Mouse (Mus musculus) midbrain, embryonic 14.5 days (tissue): ENCODE measurements around the gene Bmper. TPM values are rescaled to one million over a fixed set of nuclear protein-coding genes. Genes with fewer than 3 reads are reported as not detected.
A peak's percentile ranks its signal among the peaks of the same experiment; 100 is the strongest.

Experiments
- ATAC-seq: fragments of 200-750 bp; cut with Nextera tagmentation; 2 replicates; pipeline ENCODE4 v1.8.0; 2017; ENCODE audit warnings: moderate number of reproducible peaks, moderate library complexity; ENCODE audit not compliant: low FRiP score, low TSS enrichment
- DNase-seq: peaks from one replicate; pipeline ENCODE4 v3.0.0-alpha.2; 2015
- H3K27ac ChIP-seq: fragments of 300-500 bp; sonication (generic); replicated peaks from 2 replicates; pipeline ENCODE4 v1.5.1; 2014; ENCODE audit warnings: mild to moderate bottlenecking, low read depth, low read length, moderate library complexity
- H3K27me3 ChIP-seq: fragments of 300-500 bp; sonication (generic); 2 replicates; pipeline ENCODE4 v1.6.1; 2014; ENCODE audit warnings: low read length, control low read depth, mixed read lengths; ENCODE audit not compliant: control insufficient read depth, insufficient read depth
- H3K36me3 ChIP-seq: fragments of 300-500 bp; sonication (generic); 2 replicates; pipeline ENCODE4 v1.6.1; 2014; ENCODE audit warnings: low read length, control low read depth; ENCODE audit not compliant: control insufficient read depth, insufficient read depth
- H3K4me1 ChIP-seq: fragments of 300-500 bp; sonication (generic); 2 replicates; pipeline ENCODE4 v1.6.1; 2014; ENCODE audit warnings: mild to moderate bottlenecking, antibody characterized with exemption, low read length, control low read depth; ENCODE audit not compliant: control insufficient read depth, insufficient read depth
- H3K4me2 ChIP-seq: fragments of 300-500 bp; sonication (generic); 2 replicates; pipeline ENCODE4 v1.6.1; 2014; ENCODE audit warnings: mild to moderate bottlenecking, low read length, moderate library complexity
- H3K4me3 ChIP-seq: fragments of 300-500 bp; sonication (generic); replicated peaks from 2 replicates; pipeline ENCODE4 v1.5.1; 2014; ENCODE audit warnings: low read depth, low read length
- H3K9ac ChIP-seq: fragments of 300-500 bp; sonication (generic); replicated peaks from 2 replicates; pipeline ENCODE4 v1.6.1; 2014; ENCODE audit warnings: mild to moderate bottlenecking, low read length, moderate library complexity
- H3K9me3 ChIP-seq: fragments of 300-500 bp; sonication (generic); 2 replicates; pipeline ENCODE4 v1.6.1; 2016; ENCODE audit warnings: low read length, control low read depth, mixed read lengths; ENCODE audit not compliant: control insufficient read depth
- WGBS: fragments of 180-500 bp; shearing (Covaris S2); extraction: QIAGEN DNeasy Blood & Tissue Kit; methylation state at CpG from one replicate; pipeline ENCODE4 v1.1.7; 2014; 5-methylcytosine and 5-hydroxymethylcytosine counted together
- polyA plus RNA-seq: library from polyadenylated mRNA; unstranded; fragments of >200 nt; fragmentation: Nextera tagmentation; extraction: Ambion mirVana; gene quantifications from 2 replicates; pipeline ENCODE4 v1.2.1, GENCODE M21; 2014

Bmper gene
- polyA plus RNA-seq, 1 experiment from 2014 or later, result 5.3 TPM

- Histone ChIP-seq H3K9me3 (no peaks in the 10 kb centered on the region), H3K9ac (no peak overlapping the region), H3K4me1 (no peaks in the 10 kb centered on the region), H3K4me3 (no peak overlapping the region), H3K36me3 (no peaks in the 10 kb centered on the region), H3K4me2 (no peak overlapping the region), H3K27me3 (no peaks in the 10 kb centered on the region), H3K27ac (no peak overlapping the region)
- DNase-seq, result no peak
- WGBS, result 93% methylated on average over 3 of the region's 3 CpGs
- no peak for ATAC-seq
Observed at GRCm38 (mm10) chr9:23397876-23398275, 175.0 kb downstream of the Bmper start.

GRCm38 (mm10) chr9:23399638-23400284, 176.9 kb downstream of the Bmper start:
- no peak for ATAC-seq
- WGBS, result 83% methylated on average over 6 of the region's 6 CpGs
- no peak overlapping the region for H3K4me2 ChIP-seq

GRCm38 (mm10) chr9:23407416-23407815, 184.5 kb downstream of the Bmper start:
- no peak for DNase-seq
- Histone ChIP-seq H3K4me1 (no peaks in the 10 kb centered on the region), H3K27me3 (no peaks in the 10 kb centered on the region), H3K9me3 (no peaks in the 10 kb centered on the region), H3K9ac (no peak overlapping the region), H3K4me2 (no peak overlapping the region), H3K4me3 (no peak overlapping the region), H3K27ac (no peak overlapping the region), H3K36me3 (no peaks in the 10 kb centered on the region)
- 89% methylated on average over 6 of the region's 6 CpGs for WGBS
- no peak for ATAC-seq

More at GRCm38 (mm10) chr9:23399638-23400284, 176.9 kb downstream of the Bmper start:
- Histone ChIP-seq H3K36me3 (no peaks in the 10 kb centered on the region), H3K9me3 (no peaks in the 10 kb centered on the region), H3K9ac (no peak overlapping the region), H3K4me3 (no peak overlapping the region), H3K27me3 (no peaks in the 10 kb centered on the region), H3K4me1 (no peaks in the 10 kb centered on the region), H3K27ac (no peak overlapping the region)
- no peak for DNase-seq

- Histone ChIP-seq H3K27ac (no peak overlapping the region), H3K9me3 (no peaks in the 10 kb centered on the region), H3K4me1 (no peaks in the 10 kb centered on the region), H3K9ac (no peak overlapping the region), H3K4me3 (no peak overlapping the region), H3K4me2 (no peak overlapping the region), H3K27me3 (no peaks in the 10 kb centered on the region), H3K36me3 (no peaks in the 10 kb centered on the region)
- 43% methylated on average over 3 of the region's 3 CpGs for WGBS
- DNase-seq (peak; percentile 55), ATAC-seq (no peak)
Observed at GRCm38 (mm10) chr9:23407935-23408781, 185.3 kb downstream of the Bmper start.

GRCm38 (mm10) chr9:23410567-23410966, 187.7 kb downstream of the Bmper start:
- Histone ChIP-seq H3K9me3 (no peaks in the 10 kb centered on the region), H3K36me3 (no peaks in the 10 kb centered on the region), H3K27ac (no peak overlapping the region), H3K27me3 (no peaks in the 10 kb centered on the region), H3K9ac (no peak overlapping the region), H3K4me2 (no peak overlapping the region), H3K4me3 (no peak overlapping the region), H3K4me1 (no peaks in the 10 kb centered on the region)
- DNase-seq (no peak), ATAC-seq (no peak)
- whole genome bisulfite sequencing, result 78% methylated on average over 2 of the region's 2 CpGs

- H3K36me3 ChIP-seq, result no peaks in the 10 kb centered on the region
- DNase-seq (peak; percentile 30), ATAC-seq (no peak)
- H3K4me3 ChIP-seq, result no peak overlapping the region
- H3K27me3 ChIP-seq, result no peaks in the 10 kb centered on the region
- no peak overlapping the region for H3K4me2 ChIP-seq
- H3K9me3 ChIP-seq, result 0 out of 2 replicates have a peak, but pooled peaks cover 4% of the 10 kb centered on the region
- no peak overlapping the region for H3K9ac ChIP-seq
- 73% methylated on average over 2 of the region's 2 CpGs for WGBS
- H3K27ac ChIP-seq, result no peak overlapping the region
- H3K4me1 ChIP-seq, result no peaks in the 10 kb centered on the region
Observed at GRCm38 (mm10) chr9:23412956-23413355, 190.1 kb downstream of the Bmper start.

GRCm38 (mm10) chr9:23419107-23419506, 196.2 kb downstream of the Bmper start:
- 97% methylated on average over 2 of the region's 2 CpGs for WGBS
- no peak overlapping the region for H3K4me3 ChIP-seq
- H3K27me3 ChIP-seq, result no peaks in the 10 kb centered on the region
- H3K36me3 ChIP-seq, result no peaks in the 10 kb centered on the region
- ATAC-seq (no peak), DNase-seq (no peak)
- no peak overlapping the region for H3K9ac ChIP-seq
- H3K27ac ChIP-seq, result no peak overlapping the region
- H3K4me1 ChIP-seq, result no peaks in the 10 kb centered on the region
- H3K4me2 ChIP-seq, result no peak overlapping the region
- H3K9me3 ChIP-seq, result 0 out of 2 replicates have a peak, but pooled peaks cover 4% of the 10 kb centered on the region

- H3K27me3 ChIP-seq, result no peaks in the 10 kb centered on the region
- 71% methylated on average over 1 of the region's 1 CpGs for WGBS
- H3K9me3 ChIP-seq, result no peaks in the 10 kb centered on the region
Observed at GRCm38 (mm10) chr9:23423748-23424147, 200.9 kb downstream of the Bmper start.

GRCm38 (mm10) chr9:23432631-23433030, 209.8 kb downstream of the Bmper start:
- no peak overlapping the region for H3K27ac ChIP-seq
- no peak for DNase-seq
- ATAC-seq, result no peak
- H3K36me3 ChIP-seq, result no peaks in the 10 kb centered on the region
- no peaks in the 10 kb centered on the region for H3K4me1 ChIP-seq
- no peaks in the 10 kb centered on the region for H3K9me3 ChIP-seq
- no peak overlapping the region for H3K4me2 ChIP-seq
- no peak overlapping the region for H3K9ac ChIP-seq
- no peak overlapping the region for H3K4me3 ChIP-seq
- H3K27me3 ChIP-seq, result no peaks in the 10 kb centered on the region
- 74% methylated on average over 2 of the region's 2 CpGs for WGBS

More at GRCm38 (mm10) chr9:23423748-23424147, 200.9 kb downstream of the Bmper start:
- no peak overlapping the region for H3K27ac ChIP-seq
- no peak overlapping the region for H3K4me3 ChIP-seq
- no peak overlapping the region for H3K9ac ChIP-seq
- no peaks in the 10 kb centered on the region for H3K4me1 ChIP-seq
- DNase-seq (no peak), ATAC-seq (no peak)
- no peak overlapping the region for H3K4me2 ChIP-seq
- H3K36me3 ChIP-seq, result no peaks in the 10 kb centered on the region
